Mouse (Mus musculus) left cerebral cortex, postnatal 25 days (tissue): ENCODE data around the gene Cmtm5. TPM values are rescaled to one million over a fixed set of nuclear protein-coding genes. Genes with fewer than 3 reads are reported as not detected.
"Not testable (repeated sequence)": the region's sequence is repeated elsewhere in the genome, so short reads cannot be mapped to it uniquely, and the experiment has no call there.

Experiments
- DNase-seq, 2 experiments: peaks; one replicate each; pipeline ENCODE4 v3.0.0; 2022; ENCODE audit warnings: low spot score in 2 of 2, mixed read lengths in 1 of 2
- intact Hi-C: fragments of 180-260 bp; cut with DNase I; formaldehyde crosslinking; loops from one replicate; pipeline ENCODE4 v1.15.1; 2025
- total RNA-seq, 2 experiments: library from RNA; stranded (reverse); gene quantifications; 2 replicates each; pipeline ENCODE4 v1.2.3; 2021

Gene Cmtm5
- total RNA-seq, 2 experiments from 2014 or later = 48.1 to 63.0 TPM

- intact Hi-C loops = no loop called here
- peak in 1 of 2 experiments; percentile 42 for DNase-seq
Observed at GRCm38 (mm10) chr14:54929801-54930200, 6.3 kb upstream of the Cmtm5 start.

- intact Hi-C loops = no loop called here
- DNase-seq = no peak
Observed at GRCm38 (mm10) chr14:54930431-54930830, 5.6 kb upstream of the Cmtm5 start.

GRCm38 (mm10) chr14:54932645-54933150 is 3.4 kb upstream of the Cmtm5 start, which contains the start of gene Il25:
Gene Il25 (plus strand): TSS chr14:54932695.
- intact Hi-C loops = no loop called here
- no peak for DNase-seq

GRCm38 (mm10) chr14:54936831-54937160 is 735 bp downstream of the Cmtm5 start:
- DNase-seq = no peak
- intact Hi-C loops = no loop called here

- no peak for DNase-seq
- intact Hi-C loops = no loop called here
Observed at GRCm38 (mm10) chr14:54937361-54938182, 1.5 kb downstream of the Cmtm5 start.

GRCm38 (mm10) chr14:54938431-54939219 is 2.6 kb downstream of the Cmtm5 start:
- DNase-seq = no peak
- intact Hi-C loops = loop anchor here (1.0 kb wide), 2 partner anchors 38 to 44 kb away; no protein-coding TSS in a partner anchor

- peak; percentile 21 to 40 for DNase-seq
- intact Hi-C loops = loop anchor here (1.0 kb wide), 2 partner anchors 39 to 45 kb away; no protein-coding TSS in a partner anchor
Observed at GRCm38 (mm10) chr14:54939434-54940175, 3.5 kb downstream of the Cmtm5 start.

- DNase-seq = no peak
- intact Hi-C loops = no loop called here
Observed at GRCm38 (mm10) chr14:54940176-54940530, 4.1 kb downstream of the Cmtm5 start.

- DNase-seq = no peak
- intact Hi-C loops = no loop called here
Observed at GRCm38 (mm10) chr14:54941024-54941978, 5.2 kb downstream of the Cmtm5 start.

- intact Hi-C loops = no loop called here
- DNase-seq = no peak
Observed at GRCm38 (mm10) chr14:54942479-54942878, 6.4 kb downstream of the Cmtm5 start.

GRCm38 (mm10) chr14:54943971-54944370 is 7.9 kb downstream of the Cmtm5 start:
- DNase-seq = no peak
- intact Hi-C loops = no loop called here

- no peak for DNase-seq
- intact Hi-C loops = no loop called here
Observed at GRCm38 (mm10) chr14:54944939-54945338, 8.9 kb downstream of the Cmtm5 start.

- DNase-seq = no peak
- intact Hi-C loops = no loop called here
Observed at GRCm38 (mm10) chr14:54945975-54946704, 10.1 kb downstream of the Cmtm5 start.

- intact Hi-C loops, DNase-seq: not testable (repeated sequence)
Observed at GRCm38 (mm10) chr14:54947008-54947407, 10.9 kb downstream of the Cmtm5 start.

- intact Hi-C loops = loop anchor here (1.0 kb wide), 1 partner anchor 26 kb away; no protein-coding TSS in a partner anchor
Observed at GRCm38 (mm10) chr14:54948781-54949180, 12.7 kb downstream of the Cmtm5 start.

GRCm38 (mm10) chr14:54950493-54950892 is 14.4 kb downstream of the Cmtm5 start:
- no peak for DNase-seq
- intact Hi-C loops = no loop called here

More at GRCm38 (mm10) chr14:54948781-54949180, 12.7 kb downstream of the Cmtm5 start:
- no peak for DNase-seq

- DNase-seq = no peak
- intact Hi-C loops = no loop called here
Observed at GRCm38 (mm10) chr14:54951587-54951986, 15.5 kb downstream of the Cmtm5 start.

- no peak for DNase-seq
- intact Hi-C loops = no loop called here
Observed at GRCm38 (mm10) chr14:54953664-54954206, 17.7 kb downstream of the Cmtm5 start.
